Mouse (Mus musculus): ENCODE measurements around the gene Tsc1. TPM values are rescaled to one million over a fixed set of nuclear protein-coding genes. Genes with fewer than 3 reads are reported as not detected.

Gene Tsc1
- 10 to 100 TPM; 41.8 to 44.5 TPM for total RNA-seq (2021)

- peak; percentile 91 to 93 for DNase-seq
Measured at GRCm38 (mm10) chr2:28640461-28641424, at the start of gene Tsc1. Gene Tsc1, plus strand, starts transcription at chr2:28641228.

- DNase-seq: no peak
Measured at GRCm38 (mm10) chr2:28591479-28591878, 49.5 kb upstream of the Tsc1 start.

- peak in 1 of 2 experiments; percentile 19 for DNase-seq
Measured at GRCm38 (mm10) chr2:28592809-28593208, 48.2 kb upstream of the Tsc1 start.

- no peak for DNase-seq
Measured at GRCm38 (mm10) chr2:28596021-28596420, 45.0 kb upstream of the Tsc1 start.

- DNase-seq: no peak
Measured at GRCm38 (mm10) chr2:28596998-28597397, 44.0 kb upstream of the Tsc1 start.

- no peak for DNase-seq
Measured at GRCm38 (mm10) chr2:28597733-28598547, 43.1 kb upstream of the Tsc1 start.

- no peak for DNase-seq
Measured at GRCm38 (mm10) chr2:28598692-28599568, 42.1 kb upstream of the Tsc1 start.

GRCm38 (mm10) chr2:28599569-28599900 lies 41.5 kb upstream of the Tsc1 start:
- DNase-seq: no peak

- DNase-seq: no peak
Measured at GRCm38 (mm10) chr2:28601720-28602590, 39.1 kb upstream of the Tsc1 start.

- no peak for DNase-seq
Measured at GRCm38 (mm10) chr2:28603542-28603941, 37.5 kb upstream of the Tsc1 start.

GRCm38 (mm10) chr2:28605789-28606541 lies 35.1 kb upstream of the Tsc1 start:
- DNase-seq: no peak

GRCm38 (mm10) chr2:28606601-28607340 lies 34.3 kb upstream of the Tsc1 start:
- no peak for DNase-seq

- no peak for DNase-seq
Measured at GRCm38 (mm10) chr2:28607341-28608165, 33.5 kb upstream of the Tsc1 start.

GRCm38 (mm10) chr2:28609851-28610250 lies 31.2 kb upstream of the Tsc1 start:
- DNase-seq: no peak

- DNase-seq: no peak
Measured at GRCm38 (mm10) chr2:28610716-28611406, 30.2 kb upstream of the Tsc1 start.

GRCm38 (mm10) chr2:28611407-28611787 lies 29.6 kb upstream of the Tsc1 start:
- DNase-seq: no peak

GRCm38 (mm10) chr2:28612436-28613063 lies 28.5 kb upstream of the Tsc1 start:
- DNase-seq: no peak

GRCm38 (mm10) chr2:28613599-28613998 lies 27.4 kb upstream of the Tsc1 start:
- no peak for DNase-seq

All from layer of hippocampus, postnatal 36 days (tissue).